Mouse (Mus musculus) small intestine, adult 2 months (tissue): ENCODE measurements around the gene Hcar2. TPM values are rescaled to one million over a fixed set of nuclear protein-coding genes. Genes with fewer than 3 reads are reported as not detected.

Experiments
- H3K27ac ChIP-seq: fragments of 200-500 bp; 2 replicates; pipeline ENCODE4 v1.5.1; 2012; ENCODE audit warnings: low read depth, low read length, control low read depth, inconsistent platforms; ENCODE audit not compliant: insufficient read depth
- H3K27me3 ChIP-seq: fragments of 200-500 bp; 2 replicates; pipeline ENCODE4 v1.6.1; 2012; ENCODE audit warnings: mild to moderate bottlenecking, moderate library complexity, low read length, inconsistent platforms; ENCODE audit not compliant: control insufficient read depth, insufficient read depth
- H3K36me3 ChIP-seq: fragments of 200-500 bp; 2 replicates; pipeline ENCODE4 v1.6.1; 2012; ENCODE audit warnings: mild to moderate bottlenecking, low read length, control low read depth, inconsistent platforms; ENCODE audit not compliant: control insufficient read depth, insufficient read depth
- H3K4me1 ChIP-seq: fragments of 200-500 bp; 2 replicates; pipeline ENCODE4 v1.6.1; 2012; ENCODE audit warnings: low read length, inconsistent platforms, mixed read lengths; ENCODE audit not compliant: control insufficient read depth, insufficient read depth, insufficient read length
- H3K4me3 ChIP-seq: fragments of 200-500 bp; 2 replicates; pipeline ENCODE4 v1.5.1; 2012; ENCODE audit warnings: low read depth, mild to moderate bottlenecking, control low read depth, inconsistent platforms, low read length, moderate library complexity
- CTCF ChIP-seq: fragments of 200-500 bp; IDR thresholded peaks from 2 replicates; pipeline ENCODE4 v1.5.1; 2012; ENCODE audit warnings: low read depth, mild to moderate bottlenecking, control low read depth, inconsistent platforms, low read length, moderate library complexity, mixed read lengths; ENCODE audit not compliant: insufficient replicate concordance, insufficient read length; ENCODE audit errors: extremely low read depth
- POLR2A ChIP-seq: fragments of 200-500 bp; IDR thresholded peaks from 2 replicates; pipeline ENCODE4 v1.6.1; 2012; ENCODE audit warnings: low read depth, mild to moderate bottlenecking, control low read depth, inconsistent platforms, low read length, moderate library complexity
- WGBS: fragments of 180-500 bp; shearing (Covaris S2); methylation state at CpG from one replicate; pipeline ENCODE4 v1.1.7; 2018; 5-methylcytosine and 5-hydroxymethylcytosine counted together
- polyA plus RNA-seq: library from polyadenylated mRNA; depleted of rRNA; stranded (reverse); fragments of >200 nt; gene quantifications from 2 replicates; pipeline ENCODE4 v1.2.3, GENCODE M21; 2012

Hcar2 gene
- polyA plus RNA-seq, 1 experiment, result 0.30 TPM

DNA sequence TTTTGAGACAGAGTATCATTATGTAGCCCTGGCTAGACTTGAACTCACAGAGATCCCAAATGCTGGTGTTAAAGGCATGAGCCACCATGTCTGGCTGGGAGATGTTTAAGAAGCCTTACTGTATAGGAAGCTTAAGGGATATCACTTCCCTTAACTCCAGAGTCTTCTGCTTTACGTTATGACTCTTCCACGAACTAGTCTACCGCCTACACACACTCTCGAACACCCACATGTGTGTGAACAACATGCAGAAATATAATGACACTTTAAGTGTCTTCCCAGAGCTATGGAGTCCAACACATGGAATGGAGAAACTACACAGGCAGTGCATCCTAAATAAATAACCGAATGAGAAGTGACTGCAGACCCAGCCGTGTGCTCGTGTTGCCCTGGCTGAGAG is 18.6 kb upstream of the Hcar2 start:
- peaks cover 8% of the 10 kb centered on the region for H3K4me1 ChIP-seq
- TF ChIP-seq POLR2A, result no peak
- no peak for TF ChIP-seq CTCF
- H3K4me3 ChIP-seq, result no peak overlapping the region
- WGBS, result 62% methylated on average over 7 of the region's 7 CpGs
- no peaks in the 10 kb centered on the region for H3K36me3 ChIP-seq
- no peaks in the 10 kb centered on the region for H3K27me3 ChIP-seq
- no peak overlapping the region for H3K27ac ChIP-seq

DNA sequence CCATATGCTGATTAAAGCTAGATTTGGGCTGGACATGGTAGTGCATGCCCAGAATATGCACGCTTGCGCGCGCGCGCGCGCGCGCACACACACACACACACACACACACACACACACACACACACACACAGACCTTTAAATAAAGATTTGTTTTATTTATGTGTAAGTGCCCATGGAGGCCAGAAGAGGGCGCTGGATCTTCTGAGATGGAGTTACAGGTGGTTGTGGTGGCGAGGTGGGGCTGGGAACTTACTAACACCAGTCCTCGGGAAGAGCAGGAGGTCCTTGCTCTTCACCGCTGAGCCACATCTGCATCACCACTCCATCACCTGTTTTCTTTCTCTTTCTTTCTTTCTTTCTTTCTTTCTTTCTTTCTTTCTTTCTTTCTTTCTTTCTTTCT is 15.5 kb upstream of the Hcar2 start:
- H3K4me1 ChIP-seq, result peaks cover 8% of the 10 kb centered on the region
- no peak for TF ChIP-seq CTCF
- TF ChIP-seq POLR2A, result no peak
- no peak overlapping the region for H3K4me3 ChIP-seq
- WGBS, result 84% methylated on average over 14 of the region's 14 CpGs
- H3K27me3 ChIP-seq, result no peaks in the 10 kb centered on the region
- H3K36me3 ChIP-seq, result no peaks in the 10 kb centered on the region
- no peak overlapping the region for H3K27ac ChIP-seq

DNA sequence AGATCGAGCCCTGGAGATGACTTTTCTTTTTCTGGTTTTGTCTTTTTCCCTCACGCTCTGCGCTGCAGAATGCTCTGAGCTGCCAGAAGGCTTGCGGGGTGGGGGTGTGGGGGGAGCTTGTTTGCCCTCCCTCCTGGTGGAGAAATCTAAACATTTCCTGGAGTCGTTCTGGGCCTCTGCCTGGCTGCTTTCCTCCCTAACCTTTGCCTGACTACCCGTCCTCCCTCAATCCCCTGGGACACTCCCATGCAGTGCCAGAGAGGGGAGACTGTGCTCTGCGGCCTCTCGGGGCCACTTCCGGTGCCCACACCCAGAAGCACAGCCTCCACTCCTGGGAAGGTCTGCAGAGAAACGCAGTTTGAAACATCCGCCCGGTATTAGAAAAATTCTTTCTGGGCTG is 14.6 kb upstream of the Hcar2 start, which contains the start of gene Hcar1:
Gene Hcar1 (minus strand): TSS at position 93 of the 400 bp plus-strand sequence.
- H3K4me1 ChIP-seq, result peaks cover 8% of the 10 kb centered on the region
- TF ChIP-seq POLR2A (no peak), CTCF (no peak)
- WGBS, result 20% methylated on average over 12 of the region's 12 CpGs
- peak within 1 kb of the TSS; percentile 47 for H3K27ac ChIP-seq
- H3K4me3 ChIP-seq, result peak within 1 kb of the TSS; percentile 55
- H3K36me3 ChIP-seq, result no peaks in the 10 kb centered on the region
- H3K27me3 ChIP-seq, result no peaks in the 10 kb centered on the region

DNA sequence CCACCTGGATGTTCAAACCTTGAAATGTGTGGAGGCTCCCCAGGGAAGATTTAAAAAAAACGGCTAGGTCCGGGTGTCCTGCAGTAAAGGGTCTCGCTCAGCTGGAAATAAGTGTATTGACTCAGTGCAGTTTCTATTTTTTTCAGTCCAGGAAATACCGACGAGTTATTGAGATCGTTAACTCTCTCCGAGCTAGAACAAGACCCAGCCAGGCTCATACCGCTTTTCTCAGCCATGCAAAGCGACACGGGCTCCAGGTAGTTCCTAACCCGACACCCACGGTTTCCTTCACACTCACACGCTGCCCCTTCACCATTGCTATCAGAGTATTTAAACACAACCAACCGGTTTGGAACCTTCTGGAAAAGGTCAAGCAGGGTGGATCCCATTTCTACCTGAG is 12.8 kb upstream of the Hcar2 start:
- TF ChIP-seq CTCF (no peak), POLR2A (no peak)
- 4% methylated on average over 14 of the region's 14 CpGs for WGBS

DNA sequence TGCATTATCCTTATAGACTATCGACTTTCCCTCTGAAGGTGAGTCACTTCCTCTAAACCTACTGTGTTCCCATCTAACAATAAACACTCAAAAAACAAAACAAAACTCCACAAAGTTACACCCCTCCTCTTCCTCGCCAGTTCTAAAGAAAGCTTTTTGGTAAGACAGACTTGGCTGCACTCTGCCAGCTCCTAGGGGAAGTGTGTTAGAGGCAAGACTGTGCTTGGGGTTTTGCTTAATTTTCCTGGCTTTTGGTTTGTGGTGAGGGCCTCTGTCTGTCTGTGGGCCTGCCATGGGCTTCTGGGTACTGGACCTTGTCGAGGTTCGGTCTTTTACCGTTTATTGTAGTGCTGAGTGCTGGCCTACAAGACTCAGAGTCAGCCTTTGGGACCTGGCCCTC is 8.9 kb upstream of the Hcar2 start:
- Histone ChIP-seq H3K27me3 (no peaks in the 10 kb centered on the region), H3K4me1 (no peaks in the 10 kb centered on the region), H3K27ac (no peak overlapping the region), H3K36me3 (no peaks in the 10 kb centered on the region), H3K4me3 (no peak overlapping the region)
- TF ChIP-seq POLR2A (no peak), CTCF (no peak)
- WGBS, result 79% methylated on average over 5 of the region's 5 CpGs

More for the DNA sequence above, 12.8 kb upstream of the Hcar2 start:
- Histone ChIP-seq H3K4me3 (peak overlapping the region; percentile 55), H3K27ac (0 out of 2 replicates have a peak overlapping the region, but pooled peaks have one; percentile 20), H3K27me3 (no peaks in the 10 kb centered on the region), H3K36me3 (no peaks in the 10 kb centered on the region), H3K4me1 (peaks cover 8% of the 10 kb centered on the region)

DNA sequence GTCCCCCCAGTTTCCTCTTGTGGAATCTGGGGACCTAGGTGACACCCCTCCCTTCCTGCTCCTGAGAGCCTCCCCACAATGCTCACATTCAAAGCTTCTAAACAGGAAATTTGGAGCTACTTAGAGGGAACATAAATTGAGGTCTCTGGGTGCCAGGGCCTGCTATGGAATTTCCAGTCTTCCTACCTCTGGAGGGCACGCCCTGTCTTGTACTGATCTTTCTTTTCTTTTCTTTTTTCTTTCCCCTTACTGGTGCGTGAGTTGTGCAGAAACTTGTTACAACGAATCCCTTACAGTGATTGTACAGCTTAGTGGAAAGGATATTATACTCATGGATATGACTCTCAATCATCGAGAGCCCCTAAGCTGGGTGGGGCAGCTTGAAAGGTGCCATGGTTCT is 4.3 kb upstream of the Hcar2 start:
- Histone ChIP-seq H3K36me3 (no peaks in the 10 kb centered on the region), H3K27me3 (no peaks in the 10 kb centered on the region), H3K4me3 (no peak overlapping the region), H3K4me1 (no peaks in the 10 kb centered on the region; the same call in 1 of the 2 replicates), H3K27ac (peak overlapping the region; percentile 31; the same call in 1 of the 2 replicates)
- TF ChIP-seq CTCF (no peak), POLR2A (no peak)
- 74% methylated on average over 4 of the region's 4 CpGs for WGBS

DNA sequence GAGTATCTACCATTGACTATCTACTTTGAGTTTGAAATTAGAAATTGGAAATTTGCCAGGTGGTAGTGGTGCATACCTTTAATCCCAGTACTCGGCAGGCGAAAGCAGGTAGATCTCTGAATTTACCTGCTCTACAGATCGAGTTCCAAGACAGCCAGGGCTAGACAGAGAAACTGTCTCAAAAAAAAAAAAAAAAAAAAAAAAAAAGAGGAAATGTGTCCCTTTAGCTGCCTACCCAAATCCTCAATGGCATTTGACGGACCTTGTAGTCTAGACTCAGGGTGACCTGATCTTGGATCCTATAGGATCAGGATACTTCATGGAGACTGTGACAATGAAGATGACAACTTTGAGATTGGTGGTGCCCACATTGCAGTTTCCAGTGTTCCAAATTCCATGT is 1.2 kb upstream of the Hcar2 start:
- Histone ChIP-seq H3K36me3 (no peaks in the 10 kb centered on the region), H3K27me3 (no peaks in the 10 kb centered on the region), H3K4me1 (peaks cover 3% of the 10 kb centered on the region; the same call in 1 of the 2 replicates), H3K4me3 (no peak overlapping the region), H3K27ac (no peak overlapping the region)
- no peak for TF ChIP-seq CTCF
- no peak for TF ChIP-seq POLR2A
- 80% methylated on average over 4 of the region's 4 CpGs for WGBS

DNA sequence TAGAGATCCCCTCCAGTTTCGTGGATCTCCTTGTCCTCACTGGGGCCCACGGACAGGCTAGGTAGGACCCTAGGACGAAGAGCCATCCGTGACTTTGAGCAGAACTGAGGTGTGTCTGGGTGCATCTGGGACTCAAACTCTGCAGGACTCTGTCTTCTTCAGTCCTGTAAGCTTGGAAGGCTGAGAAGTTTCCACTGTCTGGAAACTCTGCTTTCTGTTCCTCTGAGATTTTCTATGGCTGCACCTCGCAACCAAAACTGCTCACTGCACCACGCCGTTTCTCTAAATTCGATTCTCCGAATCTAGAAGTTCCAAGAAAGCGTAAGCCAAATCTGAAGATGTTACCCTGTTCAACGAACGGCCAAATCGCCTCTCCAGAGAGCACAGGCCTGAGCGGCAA is 1.4 kb downstream of the Hcar2 start:
- no peak for TF ChIP-seq POLR2A
- TF ChIP-seq CTCF, result no peak
- Histone ChIP-seq H3K27ac (no peak overlapping the region), H3K36me3 (no peaks in the 10 kb centered on the region), H3K27me3 (no peaks in the 10 kb centered on the region), H3K4me1 (peaks cover 3% of the 10 kb centered on the region; the same call in 1 of the 2 replicates), H3K4me3 (no peak overlapping the region)
- WGBS, result 92% methylated on average over 14 of the region's 14 CpGs
